Mouse (Mus musculus) liver, adult (tissue): ENCODE data around the gene Nnat.

Experiments used
- GATA4 ChIP-seq: IDR thresholded peaks from 2 replicates; pipeline ENCODE4 v1.6.1; 2014; ENCODE audit warnings: mild to moderate bottlenecking, low read length; ENCODE audit not compliant: insufficient replicate concordance

The Nnat gene

DNA sequence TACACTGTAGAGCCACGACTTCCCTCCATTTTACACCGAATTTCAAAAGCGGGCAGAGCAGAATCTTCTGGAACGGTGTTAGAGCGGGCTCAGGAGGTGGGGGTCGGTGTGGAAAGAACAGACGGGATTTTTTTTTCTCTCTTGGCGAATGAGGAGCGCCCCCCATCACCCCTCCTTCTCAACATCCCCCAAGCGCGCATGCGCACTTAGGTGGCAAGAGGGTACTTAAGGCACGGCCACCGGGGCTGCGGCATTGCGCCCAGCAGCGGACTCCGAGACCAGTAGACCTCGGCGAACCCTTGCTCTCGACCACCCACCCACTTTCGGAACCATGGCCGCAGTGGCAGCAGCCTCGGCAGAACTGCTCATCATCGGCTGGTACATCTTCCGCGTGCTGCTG, at the start of gene Nnat:
Nnat (plus strand) TSS at position 221 of the 400 bp plus-strand sequence.
- TF ChIP-seq GATA4 = no peak

DNA sequence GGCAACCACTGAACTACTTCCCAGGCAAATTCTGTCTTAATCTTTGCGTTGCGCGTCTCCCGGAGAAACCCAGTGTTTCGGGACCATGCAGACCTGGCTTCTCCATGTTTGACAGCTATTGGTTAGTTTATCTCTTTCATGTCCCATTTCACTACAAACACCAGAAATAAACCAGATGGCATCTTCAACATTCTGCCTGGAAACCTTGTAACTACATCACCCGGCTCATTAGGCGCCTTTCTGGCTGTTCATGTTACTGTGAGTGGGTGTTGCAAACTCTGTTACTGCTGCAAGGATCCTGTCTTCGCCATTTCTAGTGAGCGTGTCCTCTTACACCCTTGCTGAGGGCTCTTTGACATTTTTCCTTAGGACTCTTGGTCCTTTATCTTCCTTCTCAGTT, 47.0 kb upstream of the Nnat start:
- no peak for TF ChIP-seq GATA4

DNA sequence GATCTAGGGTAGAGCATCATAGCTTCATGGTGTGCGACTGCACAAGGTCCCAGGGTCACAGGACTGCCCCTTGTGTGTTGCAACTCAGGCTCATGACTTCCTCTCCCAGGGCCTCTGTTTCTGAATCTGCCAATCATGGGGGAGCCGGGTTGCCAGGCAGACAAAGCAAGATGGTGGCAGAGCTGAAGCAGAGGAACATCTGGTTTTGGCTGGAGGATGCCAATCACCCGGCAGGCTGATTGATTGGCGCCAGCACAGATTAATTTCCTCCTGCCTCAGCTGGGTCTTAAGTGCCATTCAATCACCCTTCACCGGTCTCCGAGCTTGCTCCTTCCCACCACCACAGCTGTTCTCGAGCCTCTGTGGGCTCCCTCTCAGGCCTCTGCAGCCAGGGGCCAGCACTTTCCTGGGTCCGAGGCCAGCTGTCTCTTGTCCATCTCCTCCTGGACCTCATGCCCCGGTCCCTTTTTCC, 46.1 kb upstream of the Nnat start:
- no peak for TF ChIP-seq GATA4

DNA sequence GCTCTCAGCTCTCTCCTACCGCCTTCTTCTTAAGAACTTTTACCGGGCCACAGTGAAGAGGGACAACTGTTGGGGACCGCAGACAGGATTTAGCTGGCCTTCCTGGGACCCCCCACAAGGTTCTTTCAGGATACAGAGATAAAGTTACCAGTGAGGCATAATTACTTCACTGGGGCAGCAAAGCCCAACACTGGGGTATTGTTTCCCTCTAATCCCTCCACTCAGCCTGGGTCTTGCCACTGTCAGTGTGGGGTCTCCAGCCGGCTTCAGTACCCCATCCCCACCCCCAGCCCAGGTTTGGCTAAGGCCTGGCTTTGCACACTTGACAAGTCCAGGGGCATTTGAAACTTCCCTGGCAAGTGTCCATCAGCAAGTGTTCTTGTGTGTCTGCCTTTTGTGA, 45.5 kb upstream of the Nnat start:
- TF ChIP-seq GATA4 = no peak

DNA sequence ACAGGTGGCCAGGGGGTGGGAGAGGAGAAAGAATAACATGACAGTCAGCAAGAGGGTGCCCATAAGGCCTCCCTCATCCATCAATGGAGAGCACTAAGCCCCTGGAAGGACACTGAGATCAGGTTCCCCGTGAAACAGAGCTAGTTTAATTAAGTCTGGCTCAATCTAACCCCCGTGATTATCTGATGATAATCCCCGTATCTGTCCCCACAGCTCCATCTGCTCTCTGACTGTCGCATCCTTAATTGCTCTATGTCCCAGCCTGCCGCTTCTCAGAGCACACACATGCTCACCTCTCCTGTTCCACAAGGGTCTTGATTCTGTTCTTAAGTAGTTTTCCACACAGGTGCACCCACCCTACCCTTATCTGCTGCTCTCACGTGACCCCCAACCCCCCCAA, 42.4 kb upstream of the Nnat start:
- TF ChIP-seq GATA4 = no peak

DNA sequence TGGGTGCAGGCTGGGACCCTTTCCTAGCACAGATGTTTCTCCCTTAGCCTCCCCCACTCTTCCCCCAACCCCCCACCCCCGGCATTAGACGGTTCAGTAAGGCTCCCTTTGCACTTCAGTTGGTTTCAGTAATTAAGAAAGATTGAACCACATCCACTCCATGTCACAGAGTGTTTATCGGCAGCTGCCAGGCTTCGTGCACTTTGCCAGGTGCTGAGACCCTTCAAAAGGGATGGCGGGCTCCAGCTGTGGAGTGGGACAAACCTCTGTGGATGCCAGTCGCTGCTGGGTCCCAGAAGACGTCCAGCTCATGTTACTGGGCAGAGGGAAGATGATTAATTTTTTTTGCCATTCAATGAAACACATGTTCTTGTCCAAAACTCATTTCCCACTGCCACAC, 41.4 kb upstream of the Nnat start:
- TF ChIP-seq GATA4 = no peak

DNA sequence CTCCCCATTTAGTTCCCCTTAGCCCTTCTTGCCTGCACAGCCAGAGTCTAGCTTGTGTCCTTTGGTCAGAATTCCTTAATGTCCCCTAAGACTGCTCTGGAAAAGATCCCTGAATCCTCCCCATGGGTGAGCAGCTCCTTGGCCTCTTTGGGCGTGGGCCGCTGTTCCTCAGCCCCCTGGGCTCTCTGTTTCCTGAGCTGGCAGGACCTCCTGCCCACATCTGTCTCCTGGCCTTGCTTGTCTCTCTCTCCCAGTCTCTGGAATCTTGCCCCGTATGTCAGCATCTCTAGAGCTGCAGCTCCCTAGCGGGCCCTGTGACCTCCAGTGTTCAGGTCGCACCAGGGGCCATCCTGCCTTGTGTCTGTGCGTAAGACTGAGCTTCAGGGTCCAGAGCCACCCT, 40.4 kb upstream of the Nnat start:
- no peak for TF ChIP-seq GATA4

DNA sequence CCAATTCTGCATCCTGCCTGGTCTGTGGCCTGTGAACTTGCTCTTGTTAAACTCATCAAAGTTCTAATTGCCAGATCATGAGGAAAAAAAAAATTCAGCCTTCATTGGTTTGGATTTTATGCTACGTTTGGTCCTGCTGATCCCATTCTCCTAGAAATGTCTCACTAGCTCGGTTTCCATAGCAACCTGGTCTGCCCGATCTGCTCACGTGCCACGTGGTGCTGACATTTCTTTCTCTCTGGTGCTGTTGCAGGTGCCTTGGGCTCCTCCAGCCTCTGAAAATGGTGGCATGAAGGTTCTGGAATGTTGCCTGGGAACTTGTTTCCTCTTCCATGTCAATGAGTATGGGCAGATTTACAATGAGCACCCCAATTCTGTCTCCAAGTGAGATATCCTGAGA, 39.4 kb upstream of the Nnat start:
- TF ChIP-seq GATA4 = no peak

DNA sequence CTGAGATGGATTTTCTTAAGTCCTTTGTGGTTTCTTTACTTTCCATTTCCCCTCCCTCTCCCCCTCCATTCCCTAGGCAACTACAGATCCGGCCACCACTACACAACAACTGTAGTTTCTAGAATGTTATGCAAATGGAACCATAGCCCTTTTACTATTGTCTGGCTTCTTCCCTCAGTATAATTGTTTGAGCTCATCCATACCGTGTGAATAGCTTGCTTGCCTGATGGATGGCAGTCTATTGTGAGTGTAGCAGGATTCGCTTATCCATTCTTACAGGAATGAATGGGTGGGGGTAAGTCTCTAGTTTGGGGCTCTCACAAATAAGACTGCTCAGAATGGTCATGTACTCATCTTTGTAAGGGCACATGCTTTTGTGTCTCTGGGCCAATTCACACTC, 37.3 kb upstream of the Nnat start:
- TF ChIP-seq GATA4 = no peak

DNA sequence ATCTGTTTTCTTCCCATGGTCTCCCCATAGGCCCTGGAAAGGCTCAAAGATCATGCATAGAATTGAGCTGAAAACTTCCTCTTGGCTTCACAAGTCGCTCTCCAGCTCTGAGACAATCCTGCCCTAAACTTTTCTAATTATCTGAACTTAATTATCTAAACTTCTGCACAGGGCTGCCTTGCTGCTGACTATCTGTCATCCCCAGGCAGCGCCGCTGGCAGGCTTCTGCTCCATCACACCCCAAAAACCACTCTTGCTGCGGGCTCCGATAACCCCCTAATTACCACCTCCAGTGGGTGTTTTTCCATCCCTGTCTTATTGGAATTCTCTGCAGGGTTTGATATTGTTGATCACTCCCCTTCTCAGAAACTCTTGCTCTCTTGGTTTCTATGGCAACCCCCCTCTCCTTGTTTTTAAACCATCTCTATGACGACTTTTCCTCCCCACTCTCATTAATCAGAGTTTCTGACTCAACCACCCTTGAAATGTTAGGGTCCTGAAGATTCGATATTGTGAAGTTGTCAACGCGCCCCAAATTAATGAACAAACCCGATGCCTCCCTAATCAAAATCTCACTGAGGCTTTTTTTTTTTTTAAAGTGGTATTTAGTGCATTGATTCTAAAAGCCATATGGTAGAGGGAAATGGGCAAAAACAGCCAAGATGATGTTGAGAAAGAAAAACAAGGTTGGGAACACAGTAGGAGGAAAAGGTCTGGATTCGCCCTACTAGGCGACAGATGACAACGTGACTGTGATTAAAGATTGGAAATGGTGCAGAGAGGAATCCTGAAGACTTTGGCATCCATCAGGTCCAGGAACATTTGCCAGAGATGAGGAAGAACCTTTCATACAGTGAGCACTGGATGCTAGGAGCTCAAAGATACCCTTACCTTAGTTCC, 29.6 kb upstream of the Nnat start:
- TF ChIP-seq GATA4 = no peak

DNA sequence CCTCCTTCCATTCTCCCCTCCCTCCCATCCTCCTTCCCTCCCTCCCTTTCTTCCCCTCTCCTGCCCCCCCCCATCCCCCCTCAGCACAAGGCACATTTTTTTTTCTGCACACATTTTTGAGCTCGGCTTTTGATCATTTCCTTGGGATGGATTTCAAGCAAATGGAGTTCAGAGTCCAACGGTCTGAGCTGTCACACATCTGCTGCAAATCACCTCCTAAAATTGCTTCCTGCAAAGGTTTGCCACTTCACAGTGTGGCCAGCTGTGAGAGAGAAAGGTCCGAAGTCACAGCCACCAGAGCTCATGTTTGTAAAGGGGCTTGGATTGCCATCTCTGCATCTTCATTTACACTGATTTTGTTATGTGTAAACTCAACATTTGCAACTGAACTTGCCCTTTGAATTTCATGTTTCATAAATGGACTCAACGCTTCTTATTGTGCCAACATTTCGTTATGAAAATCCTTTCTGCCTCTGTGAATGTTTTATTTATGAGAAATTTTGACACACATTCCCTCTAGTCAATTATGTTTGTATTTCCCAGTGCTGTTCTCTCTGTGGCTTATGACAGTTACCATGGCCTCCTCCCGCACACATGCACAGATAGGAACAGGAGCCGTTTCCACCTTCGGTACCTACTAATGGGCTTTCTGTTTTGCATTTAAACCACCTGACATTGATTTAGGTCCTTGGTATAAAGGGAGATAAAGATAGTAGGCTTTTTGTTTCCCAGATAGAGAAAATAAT, 28.0 kb upstream of the Nnat start:
- TF ChIP-seq GATA4 = no peak

DNA sequence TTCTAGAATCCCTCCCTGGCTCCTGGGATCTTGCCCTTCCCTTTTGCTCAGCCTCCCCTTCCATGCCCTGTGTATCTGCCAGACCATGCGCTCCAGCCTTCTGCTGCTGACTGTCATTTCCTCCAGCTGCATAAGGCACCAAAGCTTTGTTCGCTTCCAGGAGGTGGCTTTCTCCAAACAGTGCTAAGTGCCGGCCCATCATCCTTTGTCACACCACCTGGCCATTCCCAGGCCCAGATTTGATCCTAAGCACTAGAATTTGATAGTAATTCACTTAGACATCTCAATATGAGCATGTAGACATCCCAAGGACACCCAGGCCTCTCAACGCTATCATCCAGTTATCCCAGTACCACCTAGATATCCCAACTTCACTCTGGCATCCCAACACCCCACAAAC, 25.7 kb upstream of the Nnat start:
- TF ChIP-seq GATA4 = no peak

DNA sequence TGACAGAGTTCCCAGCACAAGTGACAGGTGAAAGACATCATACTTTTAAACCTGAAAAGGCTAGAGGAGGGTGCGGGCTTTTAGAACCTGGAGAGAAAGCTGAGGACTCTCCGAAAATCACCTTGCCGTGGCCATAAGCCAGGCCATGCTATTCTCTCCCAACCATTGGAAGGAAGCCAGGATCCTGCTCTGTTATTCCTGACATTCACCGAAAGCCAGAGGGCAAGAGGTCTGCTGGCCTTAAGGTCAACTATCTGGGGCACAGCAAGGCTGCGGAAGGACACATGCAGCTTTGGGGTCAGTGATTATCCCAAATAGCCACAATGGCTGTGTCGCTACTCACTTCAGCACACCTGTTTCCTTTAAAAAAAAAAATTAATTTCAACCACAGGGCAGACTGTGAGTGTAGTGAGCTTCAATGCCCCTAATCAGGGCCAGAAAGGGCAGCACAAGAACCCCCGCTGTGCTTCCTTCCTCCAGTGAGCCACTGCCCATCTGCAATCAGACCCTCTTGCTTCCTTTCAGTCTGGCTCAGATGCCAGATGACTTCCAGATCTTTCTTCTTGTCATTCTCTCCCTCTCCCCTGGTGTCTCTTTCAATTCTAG, 23.3 kb upstream of the Nnat start:
- TF ChIP-seq GATA4 = no peak

DNA sequence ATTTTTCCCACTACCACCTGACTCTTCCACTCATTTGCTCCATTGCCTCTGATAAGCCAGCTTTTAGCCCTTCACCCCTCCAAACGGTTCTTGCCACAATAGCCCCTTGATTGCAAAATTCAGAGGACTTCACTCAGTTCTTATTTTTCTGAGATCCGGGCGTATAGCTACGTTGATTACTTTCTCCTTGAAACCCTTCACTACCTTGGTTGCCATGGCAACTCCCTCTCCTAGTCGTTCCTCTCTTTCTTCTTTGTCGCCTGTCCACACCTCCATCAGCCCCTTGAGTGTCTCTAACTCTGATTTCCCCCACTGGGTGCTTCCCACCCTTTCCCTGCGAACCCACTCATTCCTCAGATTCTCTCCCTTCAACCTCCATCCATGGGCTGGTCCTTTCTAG, 22.8 kb upstream of the Nnat start:
- TF ChIP-seq GATA4 = no peak

DNA sequence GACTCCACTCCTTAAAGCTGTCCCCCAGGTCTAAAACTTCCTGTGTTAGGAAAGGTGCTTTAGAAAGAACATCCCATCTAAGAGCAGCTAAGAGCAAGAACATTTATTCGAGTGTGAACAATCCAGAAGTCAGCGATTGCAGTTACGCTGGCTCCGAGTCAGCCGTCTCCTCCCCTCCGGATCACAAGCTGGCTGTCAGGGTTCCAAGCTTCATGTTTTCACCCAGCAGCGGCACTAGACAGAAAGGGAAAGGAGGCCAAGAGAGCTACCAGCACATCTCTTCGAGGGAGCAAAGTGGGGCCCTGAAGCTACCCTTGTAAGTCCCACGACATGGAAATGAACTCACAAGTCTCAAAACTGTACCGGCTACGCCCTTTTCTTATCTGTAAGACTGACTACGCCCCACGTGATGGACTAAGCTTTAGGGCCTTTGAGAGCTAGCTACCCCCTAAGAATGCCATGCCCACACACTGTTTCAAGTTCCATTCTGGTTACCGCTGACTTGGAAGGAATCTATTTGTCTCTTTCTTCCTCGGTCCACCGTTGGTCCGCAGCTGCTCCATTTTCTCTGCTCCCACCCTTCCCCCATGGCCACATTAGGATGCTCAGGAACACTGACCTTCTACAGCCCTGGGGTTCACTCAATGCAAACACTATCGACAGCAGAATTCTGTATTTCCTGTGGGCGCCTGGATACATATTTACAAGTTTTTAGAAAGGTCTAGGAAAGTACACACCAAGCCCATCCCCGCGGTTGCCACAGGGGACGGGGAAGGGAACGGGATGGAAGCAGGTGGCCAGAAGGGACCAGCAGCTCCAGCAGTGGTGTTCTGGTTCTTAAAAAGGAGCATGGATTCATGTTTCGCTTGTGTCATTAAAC, 19.6 kb upstream of the Nnat start:
- no peak for TF ChIP-seq GATA4
